Mouse (Mus musculus) MEL (cell line): Measurements from ENCODE around the gene Kcna7. TPM values are rescaled to one million over a fixed set of nuclear protein-coding genes. Genes with fewer than 3 reads are reported as not detected.

Experiments
- DNase-seq: peaks from one replicate; pipeline ENCODE4 v3.0.0; 2011; ENCODE audit warnings: low read depth, low spot score
- H3K27ac ChIP-seq: 2 replicates; pipeline ENCODE4 v1.5.1; 2012; ENCODE audit warnings: low read depth, mild to moderate bottlenecking, control low read depth, low read length, moderate library complexity; ENCODE audit not compliant: control insufficient read depth
- H3K27me3 ChIP-seq, 2 experiments: fragments of 150-350 bp in 1 of 2; sonication (generic) in 1 of 2; 2 replicates each; pipeline ENCODE4 v1.6.1; 2012; ENCODE audit warnings: low read length in 2 of 2, mild to moderate bottlenecking in 2 of 2, improper control_type of control experiment in 1 of 2, moderate library complexity in 1 of 2; ENCODE audit not compliant: insufficient read depth in 2 of 2, control insufficient read depth in 1 of 2
- H3K36me3 ChIP-seq, 2 experiments: 2 replicates each; pipeline ENCODE4 v1.6.1; 2012 to 2014; ENCODE audit warnings: low read length in 2 of 2, improper control_type of control experiment in 1 of 2, inconsistent platforms in 1 of 2, mild to moderate bottlenecking in 1 of 2; ENCODE audit not compliant: insufficient read depth in 2 of 2, control insufficient read depth in 1 of 2
- H3K4me1 ChIP-seq, 2 experiments: fragments of 150-350 bp in 1 of 2; sonication (generic) in 1 of 2; 2 replicates each; pipeline ENCODE4 v1.6.1; 2012; ENCODE audit warnings: low read length in 2 of 2, improper control_type of control experiment in 1 of 2, mild to moderate bottlenecking in 1 of 2; ENCODE audit not compliant: insufficient read depth in 2 of 2, control insufficient read depth in 1 of 2
- H3K4me3 ChIP-seq, 2 experiments: fragments of 150-350 bp in 1 of 2; sonication (generic) in 1 of 2; 2 replicates each; pipeline ENCODE4 v1.5.1; 2012; ENCODE audit warnings: low read depth in 2 of 2, low read length in 2 of 2, mild to moderate bottlenecking in 2 of 2, moderate library complexity in 2 of 2, control low read depth in 1 of 2, improper control_type of control experiment in 1 of 2; ENCODE audit not compliant: control insufficient read depth in 1 of 2, insufficient read depth in 1 of 2
- H3K79me2 ChIP-seq: 2 replicates; pipeline ENCODE4 v1.6.1; 2012; ENCODE audit warnings: mild to moderate bottlenecking, low read length, moderate library complexity; ENCODE audit not compliant: control insufficient read depth, poor library complexity, insufficient read depth
- H3K9ac ChIP-seq: 2 replicates; pipeline ENCODE4 v1.6.1; 2012; ENCODE audit warnings: low read depth, mild to moderate bottlenecking, control low read depth, low read length, moderate library complexity; ENCODE audit not compliant: control insufficient read depth, poor library complexity, severe bottlenecking
- H3K9me3 ChIP-seq: fragments of 150-350 bp; sonication (generic); replicated peaks from 2 replicates; pipeline ENCODE4 v1.6.1; 2012; ENCODE audit warnings: mild to moderate bottlenecking, low read length, improper control_type of control experiment, moderate library complexity; ENCODE audit not compliant: insufficient read depth
- CTCF ChIP-seq, 3 experiments: IDR thresholded peaks in 2 of 3; conservative IDR thresholded peaks in 1 of 3; 2 replicates each; pipeline ENCODE4 v1.5.1; 2011 to 2012; ENCODE audit warnings: low read length in 3 of 3, low read depth in 2 of 3, mild to moderate bottlenecking in 2 of 3, improper control_type of control experiment in 1 of 3, inconsistent platforms in 1 of 3, mixed read lengths in 1 of 3, moderate library complexity in 1 of 3; ENCODE audit not compliant: control insufficient read depth in 1 of 3, insufficient read depth in 1 of 3, poor library complexity in 1 of 3, severe bottlenecking in 1 of 3
- EP300 ChIP-seq, 2 experiments: IDR thresholded peaks; 2 replicates each; pipeline ENCODE4 v1.6.1; 2011; ENCODE audit warnings: improper control_type of control experiment in 2 of 2, low read length in 2 of 2, low read depth in 1 of 2, mild to moderate bottlenecking in 1 of 2
- ETS1 ChIP-seq: IDR thresholded peaks from 2 replicates; pipeline ENCODE4 v1.6.1; 2012; ENCODE audit warnings: low read depth, mild to moderate bottlenecking, inconsistent platforms, low read length, improper control_type of control experiment, moderate library complexity
- GABPA ChIP-seq: IDR thresholded peaks from 2 replicates; pipeline ENCODE4 v1.6.1; 2012; ENCODE audit warnings: low read depth, mild to moderate bottlenecking, inconsistent platforms, low read length, improper control_type of control experiment, moderate library complexity
- HCFC1 ChIP-seq: IDR thresholded peaks from 2 replicates; pipeline ENCODE4 v1.6.1; 2012; ENCODE audit warnings: low read depth, mild to moderate bottlenecking, inconsistent platforms, low read length, improper control_type of control experiment, moderate library complexity
- JUND ChIP-seq: IDR thresholded peaks from 2 replicates; pipeline ENCODE4 v1.6.1; 2011; ENCODE audit warnings: low read depth, mild to moderate bottlenecking, improper control_type of control experiment, low read length
- MAZ ChIP-seq: IDR thresholded peaks from 2 replicates; pipeline ENCODE4 v1.6.1; 2012; ENCODE audit warnings: low read depth, mild to moderate bottlenecking, inconsistent platforms, low read length, improper control_type of control experiment
- MEF2A ChIP-seq: IDR thresholded peaks from 2 replicates; pipeline ENCODE4 v1.6.1; 2014; ENCODE audit warnings: low read depth, mild to moderate bottlenecking, inconsistent platforms, low read length, improper control_type of control experiment; ENCODE audit not compliant: poor library complexity, insufficient replicate concordance, severe bottlenecking; ENCODE audit errors: extremely low read depth
- MXI1 ChIP-seq: IDR thresholded peaks from 2 replicates; pipeline ENCODE4 v1.6.1; 2011; ENCODE audit warnings: mild to moderate bottlenecking, low read depth, low read length, improper control_type of control experiment
- MYB ChIP-seq: IDR thresholded peaks from 2 replicates; pipeline ENCODE4 v1.6.1; 2011; ENCODE audit warnings: mild to moderate bottlenecking, low read depth, low read length, improper control_type of control experiment
- MYC ChIP-seq: IDR thresholded peaks from 2 replicates; pipeline ENCODE4 v1.6.1; 2011; ENCODE audit warnings: low read depth, mild to moderate bottlenecking, low read length, improper control_type of control experiment, moderate library complexity
- NELFE ChIP-seq: IDR thresholded peaks from 2 replicates; pipeline ENCODE4 v1.6.1; 2011; ENCODE audit warnings: low read depth, low read length, improper control_type of control experiment
- NRF1 ChIP-seq: IDR thresholded peaks from 2 replicates; pipeline ENCODE4 v1.6.1; 2014; ENCODE audit warnings: low read depth, mild to moderate bottlenecking, inconsistent platforms, low read length, improper control_type of control experiment, moderate library complexity; ENCODE audit not compliant: poor library complexity, insufficient read depth, severe bottlenecking
- POLR2AphosphoS5 ChIP-seq: IDR thresholded peaks from 2 replicates; pipeline ENCODE4 v1.6.1; 2012; ENCODE audit warnings: low read depth, borderline replicate concordance, mild to moderate bottlenecking, inconsistent platforms, low read length, moderate library complexity, mixed read lengths
- RAD21 ChIP-seq: IDR thresholded peaks from 2 replicates; pipeline ENCODE4 v1.6.1; 2011; ENCODE audit warnings: mild to moderate bottlenecking, low read depth, low read length, improper control_type of control experiment
- SIN3A ChIP-seq: IDR thresholded peaks from 2 replicates; pipeline ENCODE4 v1.6.1; 2012; ENCODE audit warnings: low read length, improper control_type of control experiment, inconsistent platforms
- TAL1 ChIP-seq: IDR thresholded peaks from 2 replicates; pipeline ENCODE4 v1.6.1; 2012; ENCODE audit warnings: mild to moderate bottlenecking, inconsistent platforms, low read length, moderate library complexity, mixed read lengths
- TBP ChIP-seq: IDR thresholded peaks from 2 replicates; pipeline ENCODE4 v1.8.0; 2011; ENCODE audit warnings: low read depth, low read length, improper control_type of control experiment
- UBTF ChIP-seq: IDR thresholded peaks from 2 replicates; pipeline ENCODE4 v1.6.1; 2012; ENCODE audit warnings: low read depth, mild to moderate bottlenecking, inconsistent platforms, low read length, improper control_type of control experiment, moderate library complexity, borderline replicate concordance; ENCODE audit not compliant: insufficient read depth
- ZC3H11A ChIP-seq: IDR thresholded peaks from 2 replicates; pipeline ENCODE4 v1.6.1; 2012; ENCODE audit warnings: low read depth, mild to moderate bottlenecking, inconsistent platforms, low read length, improper control_type of control experiment
- ZKSCAN1 ChIP-seq: IDR thresholded peaks from 2 replicates; pipeline ENCODE4 v1.6.1; 2012; ENCODE audit warnings: low read depth, mild to moderate bottlenecking, inconsistent platforms, low read length, improper control_type of control experiment, moderate library complexity
- ZMIZ1 ChIP-seq: IDR thresholded peaks from 2 replicates; pipeline ENCODE4 v1.6.1; 2012; ENCODE audit warnings: low read depth, mild to moderate bottlenecking, inconsistent platforms, low read length, improper control_type of control experiment, moderate library complexity
- ZNF384 ChIP-seq: IDR thresholded peaks from 2 replicates; pipeline ENCODE4 v1.6.1; 2012; ENCODE audit warnings: low read depth, mild to moderate bottlenecking, inconsistent platforms, low read length, improper control_type of control experiment
- polyA plus RNA-seq, 2 experiments: library from polyadenylated mRNA; stranded (reverse) in 1 of 2; unstranded in 1 of 2; fragments of >175 nt in 1 of 2; fragments of >200 nt in 1 of 2; gene quantifications; 2 replicates each; pipeline versions ENCODE4 v1.2.1 to v1.2.4; 2012; ENCODE audit warnings: low replicate concordance in 2 of 2, low read depth in 1 of 2; ENCODE audit not compliant: insufficient read length in 2 of 2, insufficient read depth in 1 of 2, missing spikeins in 1 of 2
- total RNA-seq: library from RNA; depleted of rRNA; stranded (reverse); fragments of 300-350 nt; gene quantifications from 2 replicates; pipeline ENCODE4 v1.2.3, GENCODE M21; 2012

The Kcna7 gene
- total and polyA plus RNA-seq, 3 experiments = 0.06 TPM; not detected in 2

DNA sequence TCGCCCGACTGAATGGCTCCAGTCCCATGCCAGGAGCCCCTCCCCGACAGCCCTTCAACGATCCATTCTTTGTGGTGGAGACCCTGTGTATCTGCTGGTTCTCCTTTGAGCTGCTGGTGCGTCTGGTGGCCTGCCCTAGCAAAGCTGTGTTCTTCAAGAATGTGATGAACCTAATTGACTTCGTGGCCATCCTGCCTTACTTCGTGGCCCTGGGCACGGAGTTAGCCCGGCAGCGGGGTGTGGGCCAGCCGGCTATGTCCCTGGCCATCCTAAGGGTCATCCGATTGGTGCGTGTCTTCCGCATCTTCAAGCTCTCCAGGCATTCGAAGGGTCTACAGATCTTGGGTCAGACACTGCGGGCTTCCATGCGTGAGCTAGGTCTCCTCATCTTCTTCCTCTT is 3.5 kb downstream of the Kcna7 start:
- TF ChIP-seq RAD21 = no peak
- TF ChIP-seq ZKSCAN1 = no peak
- TF ChIP-seq NRF1 = no peak
- no peak for TF ChIP-seq MEF2A
- TF ChIP-seq TBP = no peak
- TF ChIP-seq MXI1 = no peak
- no peak for TF ChIP-seq MYB
- TF ChIP-seq ZNF384 = no peak
- TF ChIP-seq ETS1 = no peak
- no peak for TF ChIP-seq UBTF
- TF ChIP-seq ZC3H11A = no peak
- TF ChIP-seq HCFC1 = no peak
- no peak for TF ChIP-seq MYC
- no peak for TF ChIP-seq TAL1
- TF ChIP-seq SIN3A = no peak
- TF ChIP-seq GABPA = no peak
- no peak for TF ChIP-seq NELFE
- no peak for TF ChIP-seq EP300 (IDR thresholded peaks at IDR 0.05; ENCODE audit: low read depth in 1 of 2, low read length in 2 of 2)
- TF ChIP-seq POLR2AphosphoS5 = no peak
- Histone ChIP-seq H3K27ac (no peak overlapping the region), H3K36me3 (no peaks in the 10 kb centered on the region; a peak in 1 of 4 replicates), H3K9me3 (no peaks in the 10 kb centered on the region), H3K4me3 (no peak overlapping the region), H3K27me3 (peaks cover 0 to 3% of the 10 kb centered on the region in 2 experiments; a peak in 2 of 4 replicates), H3K79me2 (no peaks in the 10 kb centered on the region; the same call in 1 of the 2 replicates), H3K9ac (no peak overlapping the region), H3K4me1 (peaks cover 3 to 8% of the 10 kb centered on the region in 2 experiments; a peak in 1 of 4 replicates)
- no peak for DNase-seq

DNA sequence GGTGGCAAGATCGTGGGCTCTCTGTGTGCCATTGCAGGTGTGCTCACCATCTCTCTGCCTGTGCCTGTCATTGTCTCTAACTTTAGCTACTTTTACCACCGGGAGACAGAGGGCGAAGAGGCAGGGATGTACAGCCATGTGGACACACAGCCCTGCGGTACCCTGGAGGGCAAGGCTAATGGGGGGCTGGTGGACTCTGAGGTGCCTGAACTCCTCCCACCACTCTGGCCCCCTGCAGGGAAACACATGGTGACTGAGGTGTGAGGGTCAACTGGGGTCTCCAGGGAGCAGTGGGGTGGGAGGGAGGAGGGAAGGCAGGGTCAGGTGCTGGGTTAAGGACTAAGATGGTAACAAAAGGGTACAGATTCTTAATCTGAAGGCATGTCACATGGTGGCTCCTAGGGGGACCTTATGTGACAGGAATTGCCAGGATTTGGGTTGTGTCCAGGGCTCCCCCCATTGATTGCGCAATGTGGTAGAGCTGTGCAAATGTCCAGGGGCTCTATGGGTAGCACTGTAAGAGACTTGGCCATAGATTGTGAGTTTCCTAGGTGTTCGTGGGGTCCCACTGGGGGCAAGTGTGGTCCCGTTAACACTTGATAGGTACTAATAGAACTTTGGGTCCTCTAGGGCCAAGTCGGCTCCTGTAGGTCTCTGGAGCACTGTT is 4.2 kb downstream of the Kcna7 start:
- H3K27ac ChIP-seq = no peak overlapping the region
- no peaks in the 10 kb centered on the region for H3K9me3 ChIP-seq
- peaks cover 0 to 3% of the 10 kb centered on the region in 2 experiments; a peak in 2 of 4 replicates for H3K27me3 ChIP-seq
- TF ChIP-seq CTCF (IDR thresholded peaks at IDR 0.05 in 2 of 3, conservative IDR thresholded peaks at IDR 0.05 in 1 of 3; ENCODE audit: control insufficient read depth in 1 of 3, insufficient read depth in 1 of 3, low read depth in 2 of 3, low read length in 3 of 3, poor library complexity in 1 of 3, severe bottlenecking in 1 of 3) (no peak), MYC (no peak), NELFE (no peak), JUND (no peak), MEF2A (no peak), RAD21 (no peak), MAZ (no peak), ZMIZ1 (no peak), EP300 (IDR thresholded peaks at IDR 0.05; ENCODE audit: low read depth in 1 of 2, low read length in 2 of 2) (no peak), MYB (no peak)
- H3K79me2 ChIP-seq = no peaks in the 10 kb centered on the region; the same call in 1 of the 2 replicates
- no peaks in the 10 kb centered on the region; a peak in 1 of 4 replicates for H3K36me3 ChIP-seq
- no peak for DNase-seq
- H3K4me1 ChIP-seq = peaks cover 7 to 10% of the 10 kb centered on the region in 2 experiments; a peak in 2 of 4 replicates
- no peak overlapping the region for H3K4me3 ChIP-seq
- H3K9ac ChIP-seq = no peak overlapping the region
